Mouse (Mus musculus) heart, adult 2 months (tissue): Measurements from ENCODE around the gene Tgfb1.

Experiments used
- CTCF ChIP-seq: fragments of 200-600 bp; IDR thresholded peaks from 2 replicates; pipeline ENCODE4 v1.8.1; 2022; ENCODE audit warnings: antibody characterized with exemption, mild to moderate bottlenecking, moderate library complexity
- POLR2A ChIP-seq: fragments of 200-500 bp; IDR thresholded peaks from 2 replicates; pipeline ENCODE4 v1.6.1; 2011; ENCODE audit warnings: mild to moderate bottlenecking, low read depth, low read length, control low read depth; ENCODE audit not compliant: insufficient read depth

DNA sequence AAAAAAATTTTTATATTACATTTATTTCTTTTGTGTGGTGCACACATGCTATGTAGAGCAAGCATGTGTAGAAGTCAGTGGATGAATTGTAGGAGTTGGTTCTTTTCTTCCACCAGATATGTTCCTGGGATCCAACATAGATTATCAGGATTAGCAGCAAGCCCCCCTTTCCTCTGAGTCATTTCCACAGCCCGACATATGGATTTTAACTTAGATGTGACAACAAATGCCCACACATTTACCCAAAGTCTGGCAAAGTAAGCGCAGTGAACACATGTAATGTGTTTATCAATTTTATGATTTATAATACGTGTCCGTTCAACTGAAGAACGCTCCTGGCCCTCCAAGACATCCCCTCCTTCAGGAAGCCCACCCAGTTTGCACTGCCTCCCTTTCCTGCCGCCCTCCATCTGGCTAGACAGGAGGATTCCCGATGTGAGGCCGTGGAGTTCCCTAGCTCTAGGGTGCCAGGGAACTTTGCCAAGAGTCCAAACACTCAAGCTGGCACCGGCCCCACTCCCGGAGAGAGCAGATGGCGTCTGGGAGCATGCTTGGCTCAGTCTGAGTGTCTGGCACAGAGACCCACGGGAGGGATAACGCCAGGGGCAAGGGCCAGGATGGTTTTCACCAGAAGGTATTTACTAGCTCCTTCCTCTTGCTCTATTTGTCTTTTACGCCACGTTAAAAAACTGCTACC is 10.6 kb upstream of the Tgfb1 start:
- TF ChIP-seq CTCF (no peak), POLR2A (no peak)
